Mouse (Mus musculus) stomach, postnatal 0 days (tissue): ENCODE data around the gene Samd4. TPM values are rescaled to one million over a fixed set of nuclear protein-coding genes. Genes with fewer than 3 reads are reported as not detected.
A peak's percentile ranks its signal among the peaks of the same experiment; 100 is the strongest.

ENCODE experiments used
- ATAC-seq: fragments of 200-750 bp; cut with Nextera tagmentation; 2 replicates; pipeline ENCODE4 v1.8.0; 2017; ENCODE audit not compliant: low FRiP score, low TSS enrichment
- DNase-seq: peaks from one replicate; pipeline ENCODE4 v3.0.0-alpha.2; 2016; ENCODE audit warnings: low spot score
- H3K27ac ChIP-seq: fragments of 300-500 bp; sonication (generic); replicated peaks from 2 replicates; pipeline ENCODE4 v1.5.1; 2014; ENCODE audit warnings: mild to moderate bottlenecking, control low read depth
- H3K27me3 ChIP-seq: fragments of 300-500 bp; sonication (generic); 2 replicates; pipeline ENCODE4 v1.6.1; 2014; ENCODE audit warnings: low read length; ENCODE audit not compliant: control insufficient read depth, insufficient read depth
- H3K36me3 ChIP-seq: fragments of 300-500 bp; sonication (generic); 2 replicates; pipeline ENCODE4 v1.6.1; 2014; ENCODE audit warnings: low read length, mixed read lengths; ENCODE audit not compliant: control insufficient read depth, insufficient read depth
- H3K4me1 ChIP-seq: fragments of 300-500 bp; sonication (generic); replicated peaks from 2 replicates; pipeline ENCODE4 v1.6.1; 2014; ENCODE audit warnings: antibody characterized with exemption; ENCODE audit not compliant: control insufficient read depth, insufficient read depth
- H3K4me2 ChIP-seq: fragments of 300-500 bp; sonication (generic); replicated peaks from 2 replicates; pipeline ENCODE4 v1.6.1; 2014; ENCODE audit warnings: low read depth, mild to moderate bottlenecking, control low read depth, moderate library complexity
- H3K4me3 ChIP-seq: fragments of 300-500 bp; sonication (generic); 2 replicates; pipeline ENCODE4 v1.5.1; 2014; ENCODE audit warnings: low read depth, low read length, control low read depth
- H3K9ac ChIP-seq: fragments of 300-500 bp; sonication (generic); 2 replicates; pipeline ENCODE4 v1.6.1; 2014; ENCODE audit warnings: mild to moderate bottlenecking, low read length, control low read depth, mixed read lengths
- H3K9me3 ChIP-seq: fragments of 300-500 bp; sonication (generic); 2 replicates; pipeline ENCODE4 v1.6.1; 2016; ENCODE audit warnings: low read length; ENCODE audit not compliant: control insufficient read depth
- CTCF ChIP-seq: IDR thresholded peaks from 2 replicates; pipeline ENCODE4 v1.5.1; 2016; ENCODE audit warnings: antibody characterized with exemption, low read depth, mild to moderate bottlenecking, moderate library complexity
- EP300 ChIP-seq: optimal IDR thresholded peaks from 2 replicates; pipeline ENCODE3; 2016; ENCODE audit warnings: antibody characterized with exemption
- WGBS: fragments of 180-500 bp; shearing (Covaris S2); extraction: QIAGEN DNeasy Blood & Tissue Kit; methylation state at CpG from one replicate; pipeline ENCODE4 v1.1.7; 2014; 5-methylcytosine and 5-hydroxymethylcytosine counted together
- polyA plus RNA-seq: library from polyadenylated mRNA; unstranded; fragments of >200 nt; fragmentation: Nextera tagmentation; extraction: Ambion mirVana; gene quantifications from 2 replicates; pipeline ENCODE4 v1.2.1, GENCODE M21; 2015

Gene Samd4
- polyA plus RNA-seq, 1 experiment from 2014 or later: 4.1 TPM

GRCm38 (mm10) chr14:46853677-46854076 lies 29.0 kb upstream of the Samd4 start:
- DNase-seq (peak; percentile 26), ATAC-seq (no peak)
- WGBS: 79% methylated on average over 11 of the region's 11 CpGs
- Histone ChIP-seq H3K9me3 (no peaks in the 10 kb centered on the region), H3K9ac (no peak overlapping the region), H3K4me2 (no peak overlapping the region), H3K4me3 (no peak overlapping the region), H3K4me1 (no peaks in the 10 kb centered on the region), H3K36me3 (no peaks in the 10 kb centered on the region), H3K27ac (no peak overlapping the region), H3K27me3 (no peaks in the 10 kb centered on the region)
- TF ChIP-seq CTCF (no peak), EP300 (no peak)

GRCm38 (mm10) chr14:46862922-46863321 lies 19.7 kb upstream of the Samd4 start:
- H3K9ac ChIP-seq: no peak overlapping the region
- H3K4me3 ChIP-seq: no peak overlapping the region
- DNase-seq: no peak
- TF ChIP-seq CTCF (no peak), EP300 (no peak)
- H3K27ac ChIP-seq: no peak overlapping the region
- H3K27me3 ChIP-seq: no peaks in the 10 kb centered on the region
- no peak for ATAC-seq
- H3K36me3 ChIP-seq: no peaks in the 10 kb centered on the region
- 81% methylated on average over 5 of the region's 5 CpGs for WGBS
- H3K9me3 ChIP-seq: no peaks in the 10 kb centered on the region
- H3K4me2 ChIP-seq: no peak overlapping the region
- H3K4me1 ChIP-seq: no peaks in the 10 kb centered on the region

GRCm38 (mm10) chr14:46880935-46881334 lies 1.7 kb upstream of the Samd4 start:
- Histone ChIP-seq H3K9ac (no peak overlapping the region), H3K9me3 (no peaks in the 10 kb centered on the region), H3K27me3 (no peaks in the 10 kb centered on the region), H3K4me1 (0 out of 2 replicates have a peak, but pooled peaks cover 3% of the 10 kb centered on the region), H3K4me3 (no peak overlapping the region), H3K4me2 (peak overlapping the region; percentile 97; the same call in 1 of the 2 replicates), H3K36me3 (no peaks in the 10 kb centered on the region), H3K27ac (no peak overlapping the region)
- ATAC-seq (no peak), DNase-seq (peak; percentile 63)
- WGBS: 16% methylated on average over 10 of the region's 10 CpGs
- TF ChIP-seq EP300 (no peak), CTCF (peak; percentile 87)

DNA sequence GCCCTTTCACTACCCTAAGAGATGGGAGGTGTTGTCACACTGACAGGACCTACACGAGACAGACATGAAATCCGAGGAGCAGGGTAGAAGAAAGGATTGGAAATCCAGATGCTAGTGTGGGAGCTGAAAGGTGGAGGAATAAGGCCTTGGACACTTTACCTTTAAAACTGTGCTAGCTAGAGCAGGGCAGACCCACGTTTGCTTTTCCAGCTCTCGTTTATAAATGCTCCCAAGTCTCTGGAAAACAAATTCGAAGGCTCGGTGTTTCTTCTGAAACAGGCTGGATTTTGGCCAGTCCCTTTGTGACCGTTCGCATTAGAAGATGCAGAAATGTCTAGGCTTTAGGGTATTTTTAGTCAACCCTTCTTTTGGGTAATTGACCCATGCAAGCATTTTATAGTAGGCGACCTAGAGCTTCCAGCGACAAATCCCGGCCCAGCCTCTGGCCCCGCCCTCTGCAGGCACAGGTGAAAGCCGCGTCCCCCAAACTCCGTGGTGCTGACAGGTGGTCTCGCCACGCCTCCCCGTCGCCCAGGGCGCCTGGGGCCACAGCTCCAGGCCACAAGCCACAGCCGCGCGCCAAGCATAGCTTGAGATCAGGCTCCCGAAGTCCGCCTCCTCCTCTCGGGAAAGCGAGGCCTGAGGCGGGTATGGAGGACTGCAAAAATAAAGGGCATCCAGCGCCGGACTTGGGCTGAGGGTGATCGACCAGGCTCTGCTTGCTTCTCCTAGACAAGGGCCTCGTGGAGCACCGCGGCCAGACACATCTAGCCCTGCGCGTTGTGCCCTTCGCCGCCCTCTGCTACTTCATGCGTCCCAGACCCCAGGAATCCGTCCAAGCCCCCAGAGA lies 848 bp upstream of the Samd4 start:
- no peak for DNase-seq
- TF ChIP-seq CTCF: no peak
- peak overlapping the region; percentile 97 for H3K4me2 ChIP-seq
- 0 out of 2 replicates have a peak, but pooled peaks cover 3% of the 10 kb centered on the region for H3K4me1 ChIP-seq
- no peaks in the 10 kb centered on the region for H3K9me3 ChIP-seq
- peak overlapping the region; percentile 82 for H3K9ac ChIP-seq
- H3K27me3 ChIP-seq: no peaks in the 10 kb centered on the region
- peak overlapping the region; percentile 88 for H3K27ac ChIP-seq
- peak; percentile 0; the same call in 1 of the 2 replicates for ATAC-seq
- peak overlapping the region; percentile 67 for H3K4me3 ChIP-seq
- WGBS: 10% methylated on average over 40 of the region's 40 CpGs
- H3K36me3 ChIP-seq: no peaks in the 10 kb centered on the region

- peak; percentile 30; the same call in 1 of the 2 replicates for ATAC-seq
- WGBS: under 1% methylated on average over 65 of the region's 70 CpGs
- peak overlapping the region; percentile 88 for H3K27ac ChIP-seq
- 0 out of 2 replicates have a peak, but pooled peaks cover 3% of the 10 kb centered on the region for H3K4me1 ChIP-seq
- no peaks in the 10 kb centered on the region for H3K9me3 ChIP-seq
- H3K36me3 ChIP-seq: no peaks in the 10 kb centered on the region
- H3K9ac ChIP-seq: peak overlapping the region; percentile 82
- H3K4me3 ChIP-seq: peak overlapping the region; percentile 67
- peak overlapping the region; percentile 97 for H3K4me2 ChIP-seq
- no peaks in the 10 kb centered on the region for H3K27me3 ChIP-seq
- peak; percentile 52 for DNase-seq
- TF ChIP-seq CTCF (peak; percentile 42), EP300 (no peak)
These were observed 615 bp downstream of the Samd4 start for GRCm38 (mm10) chr14:46883068-46883870.
